ENCODE assay signal across 9 mouse cellular contexts in genomic region chr16:63102930-63103329, GRCm38 (mm10).
"Had no signal": no experiment of that assay in that cellular context is flagged by ENCODE, and none has a peak within 500 bp of the region (broad histone marks: within the 10 kb centered on the region; RNA-seq: fewer than 3 reads in every experiment).

No protein-coding gene starts in this region.

- H3K9me3 ChIP-seq: limb, embryonic 10.5 days; liver, embryonic 15.5 days; midbrain, embryonic 13.5 days; neural tube, embryonic 15.5 days had no signal

- H3K27ac ChIP-seq: limb, embryonic 10.5 days; liver, embryonic 15.5 days; midbrain, embryonic 13.5 days; neural tube, embryonic 15.5 days; stomach, postnatal 0 days had no signal

- H3K4me2 ChIP-seq: liver, embryonic 11.5 days; liver, embryonic 15.5 days; midbrain, embryonic 13.5 days; neural tube, embryonic 15.5 days had no signal

- H3K27me3 ChIP-seq: liver, embryonic 15.5 days; neural tube, embryonic 15.5 days had no signal

- H3K36me3 ChIP-seq: limb, embryonic 10.5 days; liver, embryonic 15.5 days; midbrain, embryonic 13.5 days; neural tube, embryonic 15.5 days had no signal

- ATAC-seq: intestine, embryonic 16.5 days; midbrain, embryonic 13.5 days had no signal

- H3K4me3 ChIP-seq: limb, embryonic 10.5 days; liver, embryonic 15.5 days; midbrain, embryonic 13.5 days; neural tube, embryonic 15.5 days had no signal

- DNase-seq: lung, postnatal 36 days; thymus, postnatal 4 days had no signal

- H3K9ac ChIP-seq: liver, embryonic 15.5 days; midbrain, embryonic 13.5 days; neural tube, embryonic 15.5 days had no signal

- H3K4me1 ChIP-seq: liver, embryonic 15.5 days; midbrain, embryonic 13.5 days; neural tube, embryonic 15.5 days had no signal
